Mouse (Mus musculus): ENCODE measurements at regions not wholly inside any gene's neighbourhood (a gene's known extent, or its start where the extent isn't known, plus 50 kb on each side); places are given as distances from the start of the nearest gene placed in this dataset.

- Histone ChIP-seq H3K4me3 (replicated peaks) (no peak overlapping the region), H3K36me3 (replicated peaks; ENCODE audit: low read length) (no peaks in the 10 kb centered on the region), H3K9me3 (no peaks in the 10 kb centered on the region), H3K4me1 (peaks cover 8% of the 10 kb centered on the region), H3K27me3 (replicated peaks) (peaks cover 4% of the 10 kb centered on the region)
- no peak for TF ChIP-seq GATA1 (IDR thresholded peaks at IDR 0.05; ENCODE audit: borderline replicate concordance, low read length)
- TF ChIP-seq FLI1 (IDR thresholded peaks at IDR 0.05; ENCODE audit: low read length) = no peak
Observed at GRCm38 (mm10) chr3:84367145-84367740, 60.6 kb upstream of the Trim2 start.

GRCm38 (mm10) chr3:84358672-84359071 is 52.0 kb upstream of the Trim2 start:
- Histone ChIP-seq H3K9me3 (no peaks in the 10 kb centered on the region), H3K27me3 (replicated peaks) (peaks cover 17% of the 10 kb centered on the region)
- TF ChIP-seq FLI1 (IDR thresholded peaks at IDR 0.05; ENCODE audit: low read length) = no peak
- no peak for TF ChIP-seq GATA1 (IDR thresholded peaks at IDR 0.05; ENCODE audit: borderline replicate concordance, low read length)

GRCm38 (mm10) chr3:84356690-84357014 is 50.0 kb upstream of the Trim2 start:
- Histone ChIP-seq H3K4me3 (replicated peaks) (peak overlapping the region; percentile 23), H3K36me3 (replicated peaks; ENCODE audit: low read length) (no peaks in the 10 kb centered on the region), H3K4me1 (peaks cover 25% of the 10 kb centered on the region), H3K27me3 (replicated peaks) (peaks cover 21% of the 10 kb centered on the region), H3K9me3 (no peaks in the 10 kb centered on the region)
- TF ChIP-seq FLI1 (IDR thresholded peaks at IDR 0.05; ENCODE audit: low read length) (no peak), GATA1 (IDR thresholded peaks at IDR 0.05; ENCODE audit: borderline replicate concordance, low read length) (no peak)

More at GRCm38 (mm10) chr3:84358672-84359071, 52.0 kb upstream of the Trim2 start:
- peaks cover 14% of the 10 kb centered on the region for H3K4me1 ChIP-seq
- H3K4me3 ChIP-seq (replicated peaks) = no peak overlapping the region
- no peaks in the 10 kb centered on the region for H3K36me3 ChIP-seq (replicated peaks; ENCODE audit: low read length)
